Mouse (Mus musculus): ENCODE results near the gene Slc8a1. TPM values are rescaled to one million over a fixed set of nuclear protein-coding genes. Genes with fewer than 3 reads are reported as not detected.

Gene Slc8a1
- polyA plus RNA-seq, 1 experiment from 2014 or later: 4.0 TPM

- ATAC-seq (no peak), DNase-seq (ENCODE audit: low spot score) (no peak)
- no peak for TF ChIP-seq CTCF (IDR thresholded peaks at IDR 0.05)
- TF ChIP-seq EP300 (IDR thresholded peaks at IDR 0.05): no peak
- Histone ChIP-seq H3K4me2 (replicated peaks; ENCODE audit: low read depth, low read length) (no peak overlapping the region), H3K4me3 (ENCODE audit: low read depth, low read length) (no peak overlapping the region), H3K4me1 (ENCODE audit: insufficient read depth, low read depth, low read length) (no peaks in the 10 kb centered on the region), H3K9me3 (ENCODE audit: low read length) (no peaks in the 10 kb centered on the region), H3K27me3 (replicated peaks; ENCODE audit: insufficient read depth, low read length) (no peaks in the 10 kb centered on the region), H3K9ac (replicated peaks; ENCODE audit: low read depth) (no peak overlapping the region), H3K27ac (ENCODE audit: low read length) (no peak overlapping the region), H3K36me3 (ENCODE audit: insufficient read depth, low read length) (no peaks in the 10 kb centered on the region)
- WGBS: 82% methylated on average over 9 of the region's 9 CpGs
These were observed 172.4 kb downstream of the Slc8a1 start for GRCm38 (mm10) chr17:81565634-81566372.

GRCm38 (mm10) chr17:81554052-81554734, 184.0 kb downstream of the Slc8a1 start:
- DNase-seq (ENCODE audit: low spot score) (no peak), ATAC-seq (no peak)
- Histone ChIP-seq H3K9ac (replicated peaks; ENCODE audit: low read depth) (no peak overlapping the region), H3K9me3 (ENCODE audit: low read length) (no peaks in the 10 kb centered on the region), H3K4me1 (ENCODE audit: insufficient read depth, low read depth, low read length) (no peaks in the 10 kb centered on the region), H3K4me2 (replicated peaks; ENCODE audit: low read depth, low read length) (no peak overlapping the region), H3K27me3 (replicated peaks; ENCODE audit: insufficient read depth, low read length) (no peaks in the 10 kb centered on the region), H3K4me3 (ENCODE audit: low read depth, low read length) (no peak overlapping the region), H3K36me3 (ENCODE audit: insufficient read depth, low read length) (no peaks in the 10 kb centered on the region), H3K27ac (ENCODE audit: low read length) (no peak overlapping the region)
- 81% methylated on average over 6 of the region's 6 CpGs for WGBS
- no peak for TF ChIP-seq EP300 (IDR thresholded peaks at IDR 0.05)

DNA sequence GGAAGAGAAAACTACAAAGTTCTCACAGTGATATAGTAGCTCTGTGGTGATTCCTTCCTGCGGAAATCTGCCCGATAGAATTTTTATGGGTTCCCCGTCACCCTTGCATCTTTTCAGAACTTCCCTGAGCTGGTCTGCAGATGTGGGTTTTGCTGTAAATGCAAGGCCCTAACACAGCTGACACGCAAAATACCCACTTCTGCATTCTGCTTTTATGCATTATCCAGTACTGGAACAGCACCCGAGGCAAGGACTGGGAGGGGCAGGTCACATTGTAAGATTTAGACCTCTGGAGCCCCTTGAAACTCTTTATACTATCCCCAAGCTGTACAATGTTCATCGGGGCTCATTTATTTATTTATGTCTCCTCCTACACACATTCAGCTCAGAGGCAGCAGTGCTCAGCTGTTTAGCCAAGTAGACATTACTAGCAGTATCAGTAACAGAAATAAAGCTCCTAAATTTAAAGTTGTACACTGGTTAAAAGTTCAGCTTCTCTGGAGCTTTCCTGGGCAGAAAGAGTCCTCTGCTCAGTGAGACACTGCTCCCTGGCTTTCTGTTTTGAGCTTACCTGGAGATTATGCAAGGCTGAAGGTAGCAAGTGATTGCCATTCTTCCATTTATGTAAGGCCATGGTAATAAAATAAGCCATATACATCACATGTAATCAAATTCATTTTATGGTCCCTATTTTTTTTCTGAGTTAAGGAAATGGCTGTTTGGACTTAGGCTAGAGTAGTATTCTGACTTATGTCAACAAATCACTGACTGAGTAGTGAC, 186.1 kb downstream of the Slc8a1 start:
- H3K4me3 ChIP-seq (ENCODE audit: low read depth, low read length): no peak overlapping the region
- no peak for TF ChIP-seq CTCF (IDR thresholded peaks at IDR 0.05)
- no peak for TF ChIP-seq EP300 (IDR thresholded peaks at IDR 0.05)
- DNase-seq (ENCODE audit: low spot score): no peak

GRCm38 (mm10) chr17:81550864-81551263, 187.3 kb downstream of the Slc8a1 start:
- Histone ChIP-seq H3K4me3 (ENCODE audit: low read depth, low read length) (no peak overlapping the region), H3K27me3 (replicated peaks; ENCODE audit: insufficient read depth, low read length) (no peaks in the 10 kb centered on the region), H3K27ac (ENCODE audit: low read length) (no peak overlapping the region), H3K4me2 (replicated peaks; ENCODE audit: low read depth, low read length) (no peak overlapping the region), H3K9me3 (ENCODE audit: low read length) (no peaks in the 10 kb centered on the region), H3K36me3 (ENCODE audit: insufficient read depth, low read length) (no peaks in the 10 kb centered on the region), H3K4me1 (ENCODE audit: insufficient read depth, low read depth, low read length) (no peaks in the 10 kb centered on the region), H3K9ac (replicated peaks; ENCODE audit: low read depth) (no peak overlapping the region)
- TF ChIP-seq EP300 (IDR thresholded peaks at IDR 0.05) (no peak), CTCF (IDR thresholded peaks at IDR 0.05) (no peak)
- ATAC-seq (no peak), DNase-seq (ENCODE audit: low spot score) (no peak)
- WGBS: 90% methylated on average over 3 of the region's 3 CpGs

More for the DNA sequence above, 186.1 kb downstream of the Slc8a1 start:
- 66% methylated on average over 6 of the region's 6 CpGs for WGBS
- no peaks in the 10 kb centered on the region for H3K4me1 ChIP-seq (ENCODE audit: insufficient read depth, low read depth, low read length)
- no peak for ATAC-seq
- no peak overlapping the region for H3K27ac ChIP-seq (ENCODE audit: low read length)
- no peak overlapping the region for H3K9ac ChIP-seq (replicated peaks; ENCODE audit: low read depth)
- no peak overlapping the region for H3K4me2 ChIP-seq (replicated peaks; ENCODE audit: low read depth, low read length)
- H3K27me3 ChIP-seq (replicated peaks; ENCODE audit: insufficient read depth, low read length): no peaks in the 10 kb centered on the region
- H3K9me3 ChIP-seq (ENCODE audit: low read length): no peaks in the 10 kb centered on the region
- no peaks in the 10 kb centered on the region for H3K36me3 ChIP-seq (ENCODE audit: insufficient read depth, low read length)

DNA sequence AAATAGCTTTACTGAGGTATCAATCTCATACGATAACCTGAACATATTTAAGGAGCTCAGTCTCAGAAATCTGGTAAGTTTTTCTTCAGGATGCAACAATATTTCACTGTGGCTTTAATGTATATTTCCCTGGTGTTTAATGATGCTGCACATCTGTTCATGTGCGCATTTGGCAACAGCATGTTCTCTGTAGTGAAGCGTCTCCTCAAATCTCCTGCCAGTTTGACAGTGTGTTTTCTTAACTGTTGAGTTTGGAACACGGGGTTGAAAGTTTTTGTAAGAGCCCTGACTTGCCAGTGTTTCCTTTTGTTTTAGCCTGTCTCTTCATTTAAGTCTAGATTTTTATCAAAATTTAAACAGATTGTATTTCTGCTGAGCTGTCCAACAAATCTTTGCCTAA, 190.2 kb downstream of the Slc8a1 start:
- no peak overlapping the region for H3K4me3 ChIP-seq (ENCODE audit: low read depth, low read length)
- no peak overlapping the region for H3K9ac ChIP-seq (replicated peaks; ENCODE audit: low read depth)
- no peak overlapping the region for H3K27ac ChIP-seq (ENCODE audit: low read length)
- no peaks in the 10 kb centered on the region for H3K9me3 ChIP-seq (ENCODE audit: low read length)
- ATAC-seq (no peak), DNase-seq (ENCODE audit: low spot score) (peak; percentile 66)
- no peak overlapping the region for H3K4me2 ChIP-seq (replicated peaks; ENCODE audit: low read depth, low read length)
- TF ChIP-seq EP300 (IDR thresholded peaks at IDR 0.05) (0 out of 2 replicates have a peak, but pooled peaks have one; percentile 36), CTCF (IDR thresholded peaks at IDR 0.05) (no peak)
- no peaks in the 10 kb centered on the region for H3K36me3 ChIP-seq (ENCODE audit: insufficient read depth, low read length)
- H3K27me3 ChIP-seq (replicated peaks; ENCODE audit: insufficient read depth, low read length): no peaks in the 10 kb centered on the region
- 41% methylated on average over 4 of the region's 4 CpGs for WGBS
- no peaks in the 10 kb centered on the region for H3K4me1 ChIP-seq (ENCODE audit: insufficient read depth, low read depth, low read length)

DNA sequence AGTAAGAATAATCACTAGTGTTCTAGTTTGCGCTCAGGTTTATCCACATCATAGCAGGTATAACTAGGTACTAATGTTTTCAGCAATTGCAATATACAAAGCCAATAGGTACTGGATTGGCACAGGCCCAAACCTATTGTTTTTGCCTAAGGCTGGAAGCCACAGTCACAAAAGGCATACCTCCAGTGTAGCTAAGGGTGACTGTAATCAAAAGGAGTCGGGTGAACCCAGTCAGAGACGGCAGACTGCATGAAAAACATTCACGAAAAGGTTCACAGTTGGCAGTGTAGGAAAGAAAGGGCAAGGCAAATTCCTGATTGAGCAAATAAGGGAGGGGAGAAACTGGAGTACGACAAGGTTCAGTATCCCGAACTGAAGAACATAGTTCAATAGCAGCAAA, 191.7 kb downstream of the Slc8a1 start:
- H3K4me1 ChIP-seq (ENCODE audit: insufficient read depth, low read depth, low read length): no peaks in the 10 kb centered on the region
- H3K9ac ChIP-seq (replicated peaks; ENCODE audit: low read depth): no peak overlapping the region
- peak; percentile 16 for DNase-seq (ENCODE audit: low spot score)
- ATAC-seq: peak; percentile 55
- no peaks in the 10 kb centered on the region for H3K27me3 ChIP-seq (replicated peaks; ENCODE audit: insufficient read depth, low read length)
- H3K27ac ChIP-seq (ENCODE audit: low read length): no peak overlapping the region
- WGBS: 52% methylated on average over 6 of the region's 6 CpGs
- no peaks in the 10 kb centered on the region for H3K36me3 ChIP-seq (ENCODE audit: insufficient read depth, low read length)
- H3K9me3 ChIP-seq (ENCODE audit: low read length): no peaks in the 10 kb centered on the region
- no peak overlapping the region for H3K4me3 ChIP-seq (ENCODE audit: low read depth, low read length)
- no peak for TF ChIP-seq EP300 (IDR thresholded peaks at IDR 0.05)
- TF ChIP-seq CTCF (IDR thresholded peaks at IDR 0.05): no peak
- no peak overlapping the region for H3K4me2 ChIP-seq (replicated peaks; ENCODE audit: low read depth, low read length)

Data from lung, postnatal 0 days (tissue).